Mouse (Mus musculus) gastrocnemius, adult 2 months (tissue): ENCODE results near the gene Eno1. TPM values are rescaled to one million over a fixed set of nuclear protein-coding genes. Genes with fewer than 3 reads are reported as not detected.

Experiments
- DNase-seq: peaks from one replicate; pipeline ENCODE4 v3.0.0; 2022
- H3K27ac ChIP-seq: fragments of 200-600 bp; 2 replicates; pipeline ENCODE4 v1.8.1; 2022; ENCODE audit warnings: mild to moderate bottlenecking
- H3K4me3 ChIP-seq: fragments of 200-600 bp; 2 replicates; pipeline ENCODE4 v1.8.1; 2022; ENCODE audit warnings: mild to moderate bottlenecking, moderate library complexity
- CTCF ChIP-seq: fragments of 200-600 bp; IDR thresholded peaks from 2 replicates; pipeline ENCODE4 v1.8.1; 2022; ENCODE audit warnings: antibody characterized with exemption, mild to moderate bottlenecking, moderate library complexity
- intact Hi-C: fragments of 180-260 bp; cut with DNase I; formaldehyde crosslinking; loops from one replicate; pipeline ENCODE4 v1.15.1; 2025
- total RNA-seq, 2 experiments: library from RNA; stranded (reverse); gene quantifications; 2 replicates each; pipeline ENCODE4 v1.2.3; 2021

Gene Eno1
- total RNA-seq, 2 experiments from 2014 or later, result 68.1 to 92.0 TPM

- no peak for TF ChIP-seq CTCF
- Histone ChIP-seq H3K4me3 (peak overlapping the region; percentile 43), H3K27ac (peak overlapping the region; percentile 66)
- intact Hi-C loops, result loop anchor here (2.0 kb wide), 1 partner anchor 23 kb away; no protein-coding TSS in a partner anchor
- no peak for DNase-seq
Observed at GRCm38 (mm10) chr4:150241708-150242107, 5.2 kb downstream of the Eno1 start.

- no peak for DNase-seq
- Histone ChIP-seq H3K27ac (peak overlapping the region; percentile 78), H3K4me3 (no peak overlapping the region)
- intact Hi-C loops, result no loop called here
- no peak for TF ChIP-seq CTCF
Observed at GRCm38 (mm10) chr4:150242745-150243144, 6.2 kb downstream of the Eno1 start.

GRCm38 (mm10) chr4:150245876-150246275 is 9.4 kb downstream of the Eno1 start:
- peak; percentile 89 for DNase-seq
- Histone ChIP-seq H3K4me3 (no peak overlapping the region), H3K27ac (peak overlapping the region; percentile 78)
- intact Hi-C loops, result no loop called here
- no peak for TF ChIP-seq CTCF

GRCm38 (mm10) chr4:150248009-150248408 is 11.5 kb downstream of the Eno1 start:
- intact Hi-C loops, result loop anchor here (2.0 kb wide), 1 partner anchor 71 kb away; no protein-coding TSS in a partner anchor
- Histone ChIP-seq H3K4me3 (no peak overlapping the region), H3K27ac (no peak overlapping the region)
- TF ChIP-seq CTCF, result peak; percentile 97
- peak; percentile 77 for DNase-seq

GRCm38 (mm10) chr4:150248917-150249316 is 12.4 kb downstream of the Eno1 start:
- intact Hi-C loops, result loop anchor here (2.0 kb wide), 1 partner anchor 72 kb away; no protein-coding TSS in a partner anchor
- Histone ChIP-seq H3K4me3 (no peak overlapping the region), H3K27ac (no peak overlapping the region)
- DNase-seq, result no peak
- no peak for TF ChIP-seq CTCF

- no peak for DNase-seq
- intact Hi-C loops, result loop anchor here (2.0 kb wide), 1 partner anchor 73 kb away; no protein-coding TSS in a partner anchor
- Histone ChIP-seq H3K27ac (no peak overlapping the region), H3K4me3 (no peak overlapping the region)
- TF ChIP-seq CTCF, result no peak
Observed at GRCm38 (mm10) chr4:150249731-150250270, 13.3 kb downstream of the Eno1 start.

GRCm38 (mm10) chr4:150250549-150251422 is 14.3 kb downstream of the Eno1 start:
- intact Hi-C loops, result no loop called here
- Histone ChIP-seq H3K27ac (no peak overlapping the region), H3K4me3 (no peak overlapping the region)
- no peak for TF ChIP-seq CTCF
- peak; percentile 55 for DNase-seq

GRCm38 (mm10) chr4:150254416-150254815 is 17.9 kb downstream of the Eno1 start:
- intact Hi-C loops, result no loop called here
- no peak overlapping the region for H3K27ac ChIP-seq
- H3K4me3 ChIP-seq, result no peak overlapping the region
- no peak for TF ChIP-seq CTCF
- DNase-seq, result no peak

GRCm38 (mm10) chr4:150255181-150255580 is 18.7 kb downstream of the Eno1 start:
- no peak overlapping the region for H3K27ac ChIP-seq
- intact Hi-C loops, result no loop called here
- no peak for TF ChIP-seq CTCF
- no peak overlapping the region for H3K4me3 ChIP-seq
- DNase-seq, result no peak

GRCm38 (mm10) chr4:150257252-150258204 is 21.0 kb downstream of the Eno1 start:
- peak overlapping the region; percentile 53 for H3K27ac ChIP-seq
- peak; percentile 96 for TF ChIP-seq CTCF
- intact Hi-C loops, result loop anchor here (1.0 kb wide), 1 partner anchor 208 kb away; no protein-coding TSS in a partner anchor

GRCm38 (mm10) chr4:150258388-150258787 is 21.9 kb downstream of the Eno1 start:
- DNase-seq, result no peak
- TF ChIP-seq CTCF, result no peak
- Histone ChIP-seq H3K27ac (no peak overlapping the region), H3K4me3 (no peak overlapping the region)
- intact Hi-C loops, result no loop called here

More at GRCm38 (mm10) chr4:150257252-150258204, 21.0 kb downstream of the Eno1 start:
- DNase-seq, result peak; percentile 95
- H3K4me3 ChIP-seq, result 0 out of 2 replicates have a peak overlapping the region, but pooled peaks have one; percentile 3

- no peak for TF ChIP-seq CTCF
- H3K4me3 ChIP-seq, result no peak overlapping the region
- no peak for DNase-seq
- no peak overlapping the region for H3K27ac ChIP-seq
- intact Hi-C loops, result no loop called here
Observed at GRCm38 (mm10) chr4:150259577-150259976, 23.1 kb downstream of the Eno1 start.
